Mouse (Mus musculus) brain, embryonic 14.5 days (tissue): ENCODE measurements around the gene Rpl10-ps3. TPM values are rescaled to one million over a fixed set of nuclear protein-coding genes. Genes with fewer than 3 reads are reported as not detected.

Experiments used
- DNase-seq: peaks from one replicate; pipeline ENCODE4 v3.0.0-alpha.2; 2011; ENCODE audit warnings: low read depth
- CTCF ChIP-seq: fragments of 200-500 bp; IDR thresholded peaks from 2 replicates; pipeline ENCODE4 v1.5.1; 2012; ENCODE audit warnings: inconsistent platforms, mild to moderate bottlenecking, moderate library complexity, borderline replicate concordance; ENCODE audit not compliant: insufficient read depth, insufficient read length; ENCODE audit errors: extremely low read depth
- POLR2A ChIP-seq: fragments of 200-500 bp; IDR thresholded peaks from 2 replicates; pipeline ENCODE4 v1.6.1; 2012; ENCODE audit warnings: mild to moderate bottlenecking, inconsistent platforms, borderline replicate concordance; ENCODE audit not compliant: poor library complexity, insufficient read depth, insufficient read length, severe bottlenecking; ENCODE audit errors: extremely low read depth
- polyA plus RNA-seq: library from polyadenylated mRNA; depleted of rRNA; stranded (reverse); fragments of >200 nt; gene quantifications from 2 replicates; pipeline ENCODE4 v1.2.3, GENCODE M21; 2012; rRNA removed

Gene Rpl10-ps3
- polyA plus RNA-seq, 1 experiment, result 125 TPM

DNA sequence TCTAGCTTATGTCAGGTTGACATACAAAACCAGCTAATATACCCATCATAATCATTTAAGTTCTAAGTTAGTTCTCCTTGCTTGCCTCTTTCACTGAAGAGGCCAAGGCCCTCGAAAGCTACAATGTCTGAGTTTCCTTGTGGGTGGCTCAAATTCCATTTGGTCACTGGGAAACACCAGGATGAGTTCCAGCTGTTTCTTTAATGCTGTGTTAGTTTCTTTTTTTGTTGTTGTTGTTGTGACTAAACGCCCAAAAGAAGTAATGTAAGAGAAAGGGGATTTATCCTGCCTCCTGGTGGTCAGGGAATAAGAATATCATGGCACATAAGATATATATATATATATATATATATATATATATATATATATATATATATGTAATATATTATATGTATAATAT, 39.7 kb downstream of the Rpl10-ps3 start:
- TF ChIP-seq POLR2A, result no peak
- no peak for TF ChIP-seq CTCF
- no peak for DNase-seq

DNA sequence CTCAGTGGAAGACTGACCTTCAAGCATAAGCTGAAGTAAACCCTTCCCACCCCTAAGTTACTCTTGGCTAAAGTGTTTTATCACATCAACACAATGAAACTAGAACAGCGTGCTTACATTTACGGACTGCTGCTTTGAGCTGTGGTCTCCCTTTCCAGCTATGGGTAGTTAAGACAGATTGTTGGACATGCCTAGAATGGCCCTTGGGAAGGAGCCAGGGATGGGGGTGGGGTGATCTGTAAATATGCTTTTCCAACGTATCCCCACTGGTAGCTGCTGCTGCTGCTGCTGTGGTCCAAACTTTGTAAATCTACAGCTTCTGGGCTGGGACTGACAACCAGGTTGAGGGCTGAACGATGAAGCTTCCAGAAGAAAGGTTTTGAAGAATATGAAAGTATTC, 40.8 kb downstream of the Rpl10-ps3 start:
- DNase-seq, result peak; percentile 31
- TF ChIP-seq CTCF (no peak), POLR2A (no peak)

DNA sequence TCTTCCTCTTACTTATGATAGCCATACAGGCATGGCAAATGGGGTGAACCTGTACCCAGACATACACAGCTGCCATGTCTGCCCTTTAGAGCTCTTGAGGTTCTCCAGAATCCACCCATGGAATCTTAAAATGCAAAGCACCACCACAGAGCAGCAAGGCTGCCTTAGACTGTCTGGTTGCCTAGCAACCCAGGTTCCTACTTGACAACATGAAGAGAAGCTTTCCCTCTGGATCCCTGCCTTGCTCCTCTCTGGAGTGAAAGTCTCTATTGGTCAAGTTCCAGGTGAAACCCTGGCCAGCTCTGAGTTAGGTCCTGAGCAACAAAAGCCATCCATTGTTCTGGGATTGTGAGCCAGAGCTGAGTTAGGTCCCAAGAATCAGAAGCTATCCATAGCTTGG, 43.0 kb downstream of the Rpl10-ps3 start:
- TF ChIP-seq CTCF, result no peak
- no peak for TF ChIP-seq POLR2A
- DNase-seq, result peak; percentile 86

DNA sequence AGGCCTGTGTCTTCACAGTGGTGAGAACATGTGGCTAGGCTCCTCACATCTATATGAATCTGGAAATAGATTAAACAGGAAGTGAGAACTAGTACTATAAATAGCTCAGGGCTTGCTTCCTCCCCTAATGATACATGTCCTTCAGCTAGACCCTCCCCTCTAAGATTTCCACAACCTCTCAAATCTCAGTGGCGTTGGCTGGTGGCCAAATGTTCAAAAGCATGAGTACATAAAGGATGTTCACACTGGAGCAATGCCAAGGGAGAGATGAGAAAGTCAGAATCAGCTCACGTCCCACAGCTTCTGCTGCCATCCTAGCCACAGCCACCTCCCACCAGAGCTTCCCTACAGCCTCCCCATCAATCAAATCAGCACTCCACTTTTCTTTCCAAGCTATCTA, 46.4 kb downstream of the Rpl10-ps3 start:
- DNase-seq, result peak; percentile 63
- TF ChIP-seq POLR2A (no peak), CTCF (no peak)

Other genes with a start within 250 kb of the Rpl10-ps3 start
- 0.38 and 0.51 TPM in 2 replicates for gene Plet1, start 149.6 kb upstream of the Rpl10-ps3 start, polyA plus RNA-seq
- gene Pts, start 183.8 kb upstream of the Rpl10-ps3 start, polyA plus RNA-seq, result 73.9 and 77.3 TPM in 2 replicates
- 13.0 and 13.2 TPM in 2 replicates for gene Il18, start 209.9 kb upstream of the Rpl10-ps3 start, polyA plus RNA-seq
- gene Bco2, start 210.2 kb upstream of the Rpl10-ps3 start, polyA plus RNA-seq, result 0.26 and 0.37 TPM in 2 replicates
- not detected in 2 replicates for gene Tex12, start 216.4 kb upstream of the Rpl10-ps3 start, polyA plus RNA-seq